Mouse (Mus musculus): ENCODE measurements around the gene Tap2. TPM values are rescaled to one million over a fixed set of nuclear protein-coding genes. Genes with fewer than 3 reads are reported as not detected.

Gene Tap2
- polyA plus RNA-seq, 1 experiment from 2014 or later: 7.5 TPM

DNA sequence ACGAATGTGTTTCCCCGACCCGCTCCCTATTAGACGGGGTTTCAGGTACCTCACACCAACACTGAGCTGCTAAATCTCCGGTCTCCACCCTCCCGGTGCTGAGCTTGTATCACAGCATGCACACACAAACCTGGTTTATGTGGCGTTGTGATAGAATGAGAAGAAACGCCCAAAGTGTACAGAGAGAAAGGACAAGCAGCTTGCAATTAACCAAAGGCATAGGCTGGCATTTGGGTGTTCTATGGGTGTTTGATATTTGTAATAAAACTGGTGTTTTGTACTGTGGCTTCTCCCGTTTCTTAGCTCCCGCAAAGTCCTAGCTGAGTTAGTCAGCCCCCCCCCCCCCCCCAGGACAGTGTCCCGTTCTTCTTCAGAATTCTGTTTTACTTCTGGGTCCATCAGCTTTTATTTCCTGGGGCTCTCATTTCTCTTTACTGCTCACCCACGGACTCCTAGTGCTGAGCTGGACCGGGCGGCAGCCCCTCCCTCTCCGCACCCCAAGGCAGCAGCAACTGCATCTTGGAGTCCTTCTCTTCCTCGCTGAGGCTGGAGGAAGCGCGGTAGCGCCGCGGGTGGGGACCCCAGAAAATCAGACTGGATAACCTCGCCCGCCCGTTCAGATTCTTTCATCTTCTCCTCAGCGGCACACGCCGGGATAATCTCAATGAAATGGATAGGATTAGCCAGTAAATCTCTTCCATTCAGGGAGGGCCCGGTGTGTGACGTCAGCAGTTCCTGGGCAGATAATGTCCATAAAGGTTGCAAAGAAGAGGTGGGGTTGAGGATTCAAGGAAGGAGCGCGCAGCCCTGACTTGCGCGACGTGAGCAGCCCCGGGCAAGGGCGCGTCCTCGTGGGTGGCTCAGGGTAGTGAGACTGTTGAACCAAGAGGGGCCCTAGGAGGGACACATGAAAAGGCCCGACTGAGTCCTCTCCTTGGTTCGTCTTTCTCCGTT, 6.1 kb upstream of the Tap2 start, which contains the start of gene Psmb8:
Psmb8 (plus strand) TSS at position 781 of the 954 bp plus-strand sequence.
- Histone ChIP-seq H3K27me3 (peaks cover 74% of the 10 kb centered on the region), H3K27ac (replicated peaks) (no peak within 1 kb of the TSS), H3K36me3 (no peaks in the 10 kb centered on the region), H3K9ac (peak within 1 kb of the TSS; percentile 9; the same call in 1 of the 2 replicates), H3K9me3 (replicated peaks) (no peaks in the 10 kb centered on the region), H3K4me1 (peaks cover 10% of the 10 kb centered on the region), H3K4me3 (replicated peaks) (peak within 1 kb of the TSS; percentile 44), H3K4me2 (replicated peaks) (peak within 1 kb of the TSS; percentile 76)
- WGBS: 5% methylated on average over 41 of the region's 41 CpGs
- ATAC-seq (ENCODE audit: insufficient number of reproducible peaks, low FRiP score, low TSS enrichment, low read depth): peak; percentile 84

DNA sequence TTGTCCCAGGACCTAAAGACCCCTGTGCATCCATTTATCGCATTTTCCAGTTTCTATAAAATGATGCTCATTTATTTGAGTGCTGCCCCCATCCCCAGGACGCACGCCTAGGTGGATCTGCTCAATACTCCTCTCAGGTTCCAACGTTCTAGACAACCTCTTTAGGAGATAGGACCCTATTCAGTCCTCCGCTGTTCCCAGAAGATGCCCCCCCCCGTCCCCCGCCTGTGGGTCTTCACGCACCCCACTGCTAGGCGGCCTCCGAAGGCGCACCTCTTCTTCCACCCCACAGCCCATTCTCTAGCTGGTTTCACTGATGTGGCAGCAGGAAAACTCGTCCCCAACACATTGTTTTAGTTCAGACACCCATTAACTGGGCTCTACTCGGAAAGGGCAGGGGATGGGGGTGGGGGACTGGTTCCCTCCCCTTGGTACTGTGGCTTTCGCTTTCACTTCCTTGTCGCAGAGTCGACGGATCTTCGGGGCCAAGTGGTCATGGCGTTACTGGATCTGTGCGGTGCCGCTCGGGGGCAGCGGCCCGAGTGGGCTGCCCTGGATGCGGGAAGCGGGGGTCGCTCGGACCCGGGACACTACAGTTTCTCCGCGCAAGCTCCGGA, 5.3 kb upstream of the Tap2 start:
- H3K4me2 ChIP-seq (replicated peaks): peak overlapping the region; percentile 76
- H3K36me3 ChIP-seq: no peaks in the 10 kb centered on the region
- H3K27ac ChIP-seq (replicated peaks): no peak overlapping the region
- H3K9ac ChIP-seq: peak overlapping the region; percentile 9; the same call in 1 of the 2 replicates
- peak overlapping the region; percentile 44 for H3K4me3 ChIP-seq (replicated peaks)
- H3K9me3 ChIP-seq (replicated peaks): no peaks in the 10 kb centered on the region
- no peak for ATAC-seq (ENCODE audit: insufficient number of reproducible peaks, low FRiP score, low TSS enrichment, low read depth)
- peaks cover 10% of the 10 kb centered on the region for H3K4me1 ChIP-seq
- peaks cover 68% of the 10 kb centered on the region for H3K27me3 ChIP-seq
- WGBS: 2% methylated on average over 32 of the region's 32 CpGs

DNA sequence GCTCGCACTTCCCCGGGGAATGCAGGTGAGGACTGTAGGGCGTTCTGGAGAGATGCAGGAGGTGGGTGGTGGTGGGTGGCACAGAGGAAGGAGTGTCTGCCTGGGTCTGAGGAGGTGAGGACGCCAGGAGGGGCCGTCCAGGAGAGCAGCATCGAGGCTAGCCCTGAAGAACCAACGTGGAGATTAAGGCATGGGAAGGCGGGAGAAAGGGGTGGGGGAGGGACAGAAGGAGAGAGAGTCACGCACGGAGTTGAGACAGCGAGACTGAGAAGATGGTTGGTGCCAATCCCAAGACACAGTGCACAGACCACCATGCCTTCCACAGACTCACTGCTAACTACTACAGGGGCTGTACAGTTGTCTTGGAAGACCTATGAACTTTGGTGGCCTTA, 4.8 kb upstream of the Tap2 start:
- no peak overlapping the region for H3K27ac ChIP-seq (replicated peaks)
- peak overlapping the region; percentile 9; the same call in 1 of the 2 replicates for H3K9ac ChIP-seq
- H3K4me1 ChIP-seq: peaks cover 10% of the 10 kb centered on the region
- H3K9me3 ChIP-seq (replicated peaks): no peaks in the 10 kb centered on the region
- 7% methylated on average over 11 of the region's 11 CpGs for WGBS
- H3K4me3 ChIP-seq (replicated peaks): peak overlapping the region; percentile 44
- ATAC-seq (ENCODE audit: insufficient number of reproducible peaks, low FRiP score, low TSS enrichment, low read depth): no peak
- H3K4me2 ChIP-seq (replicated peaks): peak overlapping the region; percentile 76
- peaks cover 66% of the 10 kb centered on the region for H3K27me3 ChIP-seq
- H3K36me3 ChIP-seq: no peaks in the 10 kb centered on the region

DNA sequence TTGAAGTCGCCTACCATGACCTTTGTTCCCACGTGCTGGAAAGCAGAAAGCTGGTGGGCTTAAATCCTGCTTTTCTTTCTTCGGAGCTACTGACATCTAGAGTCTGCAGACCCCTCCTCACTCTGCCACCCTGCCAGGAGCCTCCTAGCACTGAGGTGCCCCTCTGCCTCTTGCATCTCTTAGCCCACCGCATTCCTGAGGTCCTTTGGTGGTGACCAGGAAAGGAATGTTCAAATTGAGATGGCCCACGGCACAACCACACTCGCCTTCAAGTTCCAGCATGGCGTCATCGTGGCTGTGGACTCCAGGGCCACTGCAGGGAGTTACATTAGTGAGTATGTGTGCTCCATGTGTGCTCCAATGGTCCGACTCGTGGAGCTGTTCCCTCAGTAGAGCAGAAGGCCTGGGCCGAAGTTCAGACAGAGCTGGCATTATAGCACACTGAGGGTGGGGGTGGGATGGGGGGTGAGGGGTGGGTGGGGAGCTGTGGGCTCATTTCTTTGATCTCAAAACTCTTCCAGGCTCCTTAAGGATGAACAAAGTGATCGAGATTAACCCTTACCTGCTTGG, 4.2 kb upstream of the Tap2 start:
- H3K4me1 ChIP-seq: peaks cover 10% of the 10 kb centered on the region
- 55% methylated on average over 12 of the region's 12 CpGs for WGBS
- H3K9ac ChIP-seq: no peak overlapping the region
- no peaks in the 10 kb centered on the region for H3K9me3 ChIP-seq (replicated peaks)
- H3K36me3 ChIP-seq: no peaks in the 10 kb centered on the region
- no peak overlapping the region for H3K4me2 ChIP-seq (replicated peaks)
- no peak overlapping the region for H3K27ac ChIP-seq (replicated peaks)
- H3K27me3 ChIP-seq: peaks cover 64% of the 10 kb centered on the region
- no peak overlapping the region for H3K4me3 ChIP-seq (replicated peaks)
- no peak for ATAC-seq (ENCODE audit: insufficient number of reproducible peaks, low FRiP score, low TSS enrichment, low read depth)

DNA sequence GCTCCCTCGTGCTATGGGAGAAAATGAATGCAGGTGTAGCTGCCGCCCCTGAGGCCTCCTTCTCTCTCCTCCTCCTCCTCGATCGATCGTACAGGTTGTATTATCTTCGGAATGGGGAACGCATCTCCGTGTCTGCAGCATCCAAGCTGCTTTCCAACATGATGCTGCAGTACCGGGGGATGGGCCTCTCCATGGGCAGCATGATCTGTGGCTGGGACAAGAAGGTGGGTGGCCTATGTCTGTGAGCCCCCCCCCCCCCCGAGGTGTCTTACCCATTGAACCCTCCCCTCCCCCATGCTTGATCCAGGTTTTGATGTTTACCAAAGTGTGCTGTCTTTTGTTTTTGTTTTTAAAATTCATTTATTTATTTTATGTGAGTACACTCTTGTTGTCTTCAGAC, 3.3 kb upstream of the Tap2 start:
- Histone ChIP-seq H3K9ac (no peak overlapping the region), H3K27me3 (peaks cover 62% of the 10 kb centered on the region), H3K4me1 (peaks cover 13% of the 10 kb centered on the region), H3K4me2 (replicated peaks) (no peak overlapping the region), H3K9me3 (replicated peaks) (no peaks in the 10 kb centered on the region), H3K36me3 (no peaks in the 10 kb centered on the region), H3K4me3 (replicated peaks) (no peak overlapping the region), H3K27ac (replicated peaks) (no peak overlapping the region)
- 78% methylated on average over 10 of the region's 10 CpGs for WGBS
- ATAC-seq (ENCODE audit: insufficient number of reproducible peaks, low FRiP score, low TSS enrichment, low read depth): no peak

DNA sequence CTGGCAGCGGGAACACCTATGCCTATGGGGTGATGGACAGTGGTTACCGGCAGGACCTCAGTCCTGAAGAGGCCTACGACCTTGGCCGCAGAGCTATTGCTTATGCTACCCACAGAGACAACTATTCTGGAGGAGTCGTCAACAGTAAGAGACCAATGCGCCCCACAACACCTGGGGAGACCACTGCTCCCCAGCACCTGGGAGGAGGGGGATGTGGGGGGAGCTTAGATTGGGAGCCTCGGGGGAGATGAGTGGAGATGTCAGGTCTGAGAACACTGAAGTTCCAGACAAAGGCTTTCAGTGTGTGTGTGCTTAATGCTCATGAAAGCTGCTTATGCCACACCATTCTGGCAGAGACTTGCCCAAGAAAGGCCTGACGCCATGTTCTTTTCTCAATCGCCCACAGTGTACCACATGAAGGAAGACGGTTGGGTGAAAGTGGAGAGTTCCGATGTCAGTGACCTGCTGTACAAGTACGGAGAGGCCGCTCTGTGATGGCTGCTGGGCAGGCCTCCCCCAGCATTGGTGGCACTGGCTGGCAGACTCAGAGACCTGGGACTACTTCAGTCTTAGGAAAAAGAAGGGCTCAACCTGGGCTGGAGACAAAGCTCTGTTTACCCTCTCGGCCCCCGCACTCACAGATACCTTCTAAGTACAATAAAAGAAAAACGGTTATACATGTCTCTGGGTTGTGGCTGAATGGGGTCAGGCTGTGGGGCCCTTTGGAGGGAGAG, 2.4 kb upstream of the Tap2 start:
- Histone ChIP-seq H3K27ac (replicated peaks) (no peak overlapping the region), H3K4me1 (peaks cover 18% of the 10 kb centered on the region), H3K4me2 (replicated peaks) (no peak overlapping the region), H3K4me3 (replicated peaks) (no peak overlapping the region), H3K9ac (no peak overlapping the region), H3K9me3 (replicated peaks) (no peaks in the 10 kb centered on the region), H3K27me3 (peaks cover 64% of the 10 kb centered on the region), H3K36me3 (no peaks in the 10 kb centered on the region)
- ATAC-seq (ENCODE audit: insufficient number of reproducible peaks, low FRiP score, low TSS enrichment, low read depth): no peak
- WGBS: 86% methylated on average over 16 of the region's 16 CpGs

DNA sequence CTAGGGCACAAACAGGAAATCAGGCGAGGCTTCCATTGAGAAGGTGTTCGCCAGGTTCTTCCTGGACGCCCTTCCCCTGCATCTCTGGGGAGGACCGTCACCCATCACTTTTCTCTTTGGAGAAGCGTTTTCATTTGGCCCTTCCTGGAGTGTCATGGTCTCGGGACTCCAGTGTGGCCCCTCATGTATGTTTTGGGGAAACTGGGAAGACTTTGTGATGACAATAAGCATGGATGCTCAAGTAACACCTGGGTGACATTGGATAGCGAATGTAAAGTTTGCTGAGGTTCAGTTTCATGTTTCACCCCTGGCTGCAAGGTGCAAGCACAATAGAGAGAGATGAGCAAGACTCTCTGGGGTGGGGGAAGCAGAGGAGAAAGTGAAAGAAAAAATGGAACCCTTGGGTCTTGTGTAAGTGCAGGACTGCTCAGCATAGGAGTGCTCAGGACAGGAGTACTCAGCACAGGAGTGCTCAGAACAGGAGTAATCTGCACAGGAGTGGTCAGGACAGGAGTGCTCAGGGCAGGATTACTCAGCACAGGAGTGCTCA, 1.7 kb upstream of the Tap2 start:
- H3K4me1 ChIP-seq: peaks cover 18% of the 10 kb centered on the region
- H3K27ac ChIP-seq (replicated peaks): no peak overlapping the region
- H3K36me3 ChIP-seq: no peaks in the 10 kb centered on the region
- peaks cover 64% of the 10 kb centered on the region for H3K27me3 ChIP-seq
- ATAC-seq (ENCODE audit: insufficient number of reproducible peaks, low FRiP score, low TSS enrichment, low read depth): no peak
- H3K9me3 ChIP-seq (replicated peaks): no peaks in the 10 kb centered on the region
- H3K9ac ChIP-seq: no peak overlapping the region
- 66% methylated on average over 7 of the region's 7 CpGs for WGBS
- no peak overlapping the region for H3K4me2 ChIP-seq (replicated peaks)
- no peak overlapping the region for H3K4me3 ChIP-seq (replicated peaks)

DNA sequence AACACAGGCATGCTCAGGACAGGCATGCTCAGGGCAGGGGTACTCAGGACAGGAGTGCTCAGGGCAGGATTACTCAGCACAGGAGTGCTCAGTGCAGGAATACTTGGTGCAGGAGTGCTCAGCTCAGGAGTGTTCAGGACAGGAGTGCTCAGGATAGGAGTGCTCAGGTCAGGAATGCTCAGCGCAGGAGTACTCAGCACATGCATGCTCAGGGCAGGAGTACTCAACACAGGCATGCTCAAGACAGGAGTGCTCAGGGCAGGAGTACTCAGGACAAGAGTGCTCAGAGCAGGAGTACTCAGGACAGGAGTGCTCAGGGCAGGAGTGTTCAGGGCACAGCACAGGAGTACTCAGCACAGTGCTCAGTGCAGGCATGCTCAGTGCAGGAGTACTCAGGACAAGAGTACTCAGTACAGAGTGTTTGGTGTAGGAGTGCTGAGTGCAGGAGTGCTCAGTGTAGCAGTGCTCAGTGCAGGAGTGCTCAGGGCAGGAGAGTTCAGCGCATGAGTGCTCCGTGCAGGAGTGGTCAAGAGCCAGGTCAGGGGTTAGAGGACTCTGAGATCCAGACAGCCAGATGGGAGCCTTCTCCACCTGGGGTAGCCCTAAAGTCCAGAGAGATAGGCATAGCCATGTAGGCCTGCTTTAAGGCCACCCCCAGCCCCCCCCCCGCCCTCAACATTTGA, 426 bp upstream of the Tap2 start:
- no peaks in the 10 kb centered on the region for H3K36me3 ChIP-seq
- H3K4me3 ChIP-seq (replicated peaks): no peak overlapping the region
- 0 out of 2 replicates have a peak, but pooled peaks have one; percentile 31 for ATAC-seq (ENCODE audit: insufficient number of reproducible peaks, low FRiP score, low TSS enrichment, low read depth)
- no peak overlapping the region for H3K4me2 ChIP-seq (replicated peaks)
- peaks cover 57% of the 10 kb centered on the region for H3K27me3 ChIP-seq
- H3K27ac ChIP-seq (replicated peaks): no peak overlapping the region
- H3K9ac ChIP-seq: no peak overlapping the region
- H3K4me1 ChIP-seq: peaks cover 14% of the 10 kb centered on the region
- H3K9me3 ChIP-seq (replicated peaks): no peaks in the 10 kb centered on the region
- WGBS: 80% methylated on average over 4 of the region's 4 CpGs

DNA sequence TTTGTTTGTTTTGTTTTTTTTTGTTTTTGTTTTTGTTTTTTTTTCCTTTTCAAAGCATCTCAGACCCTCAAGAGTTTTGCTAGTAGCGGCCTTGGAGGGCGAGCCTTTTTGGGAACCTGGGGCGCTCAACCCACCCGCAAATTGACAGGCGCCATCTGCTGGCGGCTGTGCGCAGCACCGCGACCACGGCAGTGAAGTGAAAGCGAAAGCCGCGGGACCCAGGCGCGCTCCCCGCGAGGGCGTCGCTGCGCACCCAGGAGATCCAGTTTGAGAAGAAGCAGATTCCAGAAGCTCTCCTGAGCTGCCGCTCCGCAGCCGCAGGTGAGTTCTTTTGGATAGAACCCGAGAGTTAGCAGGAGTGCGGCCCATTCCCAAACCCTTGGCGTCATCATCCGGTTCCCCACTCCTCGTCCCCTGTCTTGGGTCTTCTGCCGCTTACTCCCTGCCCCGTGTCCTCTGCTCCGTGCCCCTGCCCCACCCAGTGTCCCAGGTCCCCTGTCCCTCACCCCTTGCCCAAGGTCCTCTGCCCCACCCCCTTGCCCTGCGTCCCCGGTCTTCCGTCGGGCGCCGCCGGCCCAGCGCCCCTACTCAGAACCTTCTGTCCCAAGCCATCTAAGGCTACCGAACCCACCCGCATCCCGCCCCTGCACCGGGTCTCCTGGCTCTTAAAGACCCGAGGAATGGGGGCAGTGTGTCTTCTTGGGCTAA, 1.1 kb downstream of the Tap2 start:
- Histone ChIP-seq H3K4me3 (replicated peaks) (peak overlapping the region; percentile 62), H3K36me3 (no peaks in the 10 kb centered on the region), H3K4me1 (peaks cover 8% of the 10 kb centered on the region), H3K9ac (peak overlapping the region; percentile 35; the same call in 1 of the 2 replicates), H3K4me2 (replicated peaks) (peak overlapping the region; percentile 79), H3K9me3 (replicated peaks) (no peaks in the 10 kb centered on the region), H3K27me3 (peaks cover 44% of the 10 kb centered on the region), H3K27ac (replicated peaks) (no peak overlapping the region)
- ATAC-seq (ENCODE audit: insufficient number of reproducible peaks, low FRiP score, low TSS enrichment, low read depth): peak; percentile 69; the same call in 1 of the 2 replicates
- WGBS: under 1% methylated on average over 44 of the region's 44 CpGs
